Mouse (Mus musculus) forebrain, embryonic 11.5 days (tissue): ENCODE results near the gene Reg3b. TPM values are rescaled to one million over a fixed set of nuclear protein-coding genes. Genes with fewer than 3 reads are reported as not detected.
"Not testable (repeated sequence)": the region's sequence is repeated elsewhere in the genome, so short reads cannot be mapped to it uniquely, and the experiment has no call there.

Experiments used
- ATAC-seq: fragments of 200-750 bp; cut with Nextera tagmentation; replicated peaks from 2 replicates; pipeline ENCODE4 v1.8.0; 2017; ENCODE audit warnings: moderate TSS enrichment; ENCODE audit not compliant: low FRiP score
- DNase-seq: peaks from one replicate; pipeline ENCODE4 v3.0.0-alpha.2; 2017; ENCODE audit warnings: low spot score
- H3K27ac ChIP-seq: fragments of 300-500 bp; sonication (generic); 2 replicates; pipeline ENCODE4 v1.5.1; 2014; ENCODE audit warnings: low read depth, low read length
- H3K27me3 ChIP-seq: fragments of 300-500 bp; sonication (generic); 2 replicates; pipeline ENCODE4 v1.6.1; 2014; ENCODE audit warnings: mild to moderate bottlenecking, low read length, mixed read lengths; ENCODE audit not compliant: control insufficient read depth, insufficient read depth
- H3K36me3 ChIP-seq: fragments of 300-500 bp; sonication (generic); 2 replicates; pipeline ENCODE4 v1.6.1; 2014; ENCODE audit warnings: mild to moderate bottlenecking, low read length, moderate library complexity, mixed read lengths; ENCODE audit not compliant: control insufficient read depth, insufficient read depth
- H3K4me1 ChIP-seq: fragments of 300-500 bp; sonication (generic); replicated peaks from 2 replicates; pipeline ENCODE4 v1.6.1; 2014; ENCODE audit warnings: low read length, mixed read lengths; ENCODE audit not compliant: control insufficient read depth, insufficient read depth
- H3K4me2 ChIP-seq: fragments of 300-500 bp; sonication (generic); 2 replicates; pipeline ENCODE4 v1.6.1; 2014; ENCODE audit warnings: low read depth, mild to moderate bottlenecking, low read length, moderate library complexity, mixed read lengths; ENCODE audit not compliant: severe bottlenecking
- H3K4me3 ChIP-seq: fragments of 300-500 bp; sonication (generic); 2 replicates; pipeline ENCODE4 v1.5.1; 2014; ENCODE audit warnings: low read depth, low read length
- H3K9ac ChIP-seq: fragments of 300-500 bp; sonication (generic); 2 replicates; pipeline ENCODE4 v1.6.1; 2014; ENCODE audit warnings: low read length
- H3K9me3 ChIP-seq: fragments of 300-500 bp; sonication (generic); 2 replicates; pipeline ENCODE4 v1.6.1; 2016; ENCODE audit warnings: low read length, mixed read lengths; ENCODE audit not compliant: control insufficient read depth
- WGBS: fragments of 180-500 bp; shearing (Covaris S2); extraction: QIAGEN DNeasy Blood & Tissue Kit; methylation state at CpG from one replicate; pipeline ENCODE4 v1.1.7; 2014; 5-methylcytosine and 5-hydroxymethylcytosine counted together
- polyA plus RNA-seq: library from polyadenylated mRNA; unstranded; fragments of >200 nt; fragmentation: Nextera tagmentation; extraction: Ambion mirVana; gene quantifications from 2 replicates; pipeline ENCODE4 v1.2.1, GENCODE M21; 2014

Gene Reg3b
- polyA plus RNA-seq, 1 experiment from 2014 or later = not detected

DNA sequence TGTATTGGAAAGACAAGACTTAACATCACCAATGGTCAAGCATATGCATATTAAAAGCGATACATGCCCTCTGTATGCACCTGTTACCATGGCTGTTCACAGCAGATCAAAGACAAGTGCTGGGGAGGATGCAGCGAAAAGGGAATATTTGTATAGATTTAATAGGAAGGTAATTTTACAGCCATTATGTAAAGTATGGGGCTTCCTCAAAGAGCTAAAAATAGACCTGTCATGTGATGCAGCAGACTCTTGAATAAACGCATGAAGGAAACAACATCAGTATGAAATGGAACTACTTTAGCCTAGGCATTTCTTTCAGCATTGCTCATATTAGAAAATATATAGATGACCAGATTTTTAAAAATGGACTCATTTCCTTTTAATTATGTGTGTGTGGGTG lies 15.2 kb downstream of the Reg3b start:
- no peaks in the 10 kb centered on the region for H3K27me3 ChIP-seq
- H3K36me3 ChIP-seq = no peaks in the 10 kb centered on the region
- no peak overlapping the region for H3K9ac ChIP-seq
- WGBS = 84% methylated on average over 3 of the region's 3 CpGs
- DNase-seq = no peak
- H3K27ac ChIP-seq = no peak overlapping the region
- ATAC-seq = no peak
- no peak overlapping the region for H3K4me3 ChIP-seq
- no peaks in the 10 kb centered on the region for H3K4me1 ChIP-seq
- no peak overlapping the region for H3K4me2 ChIP-seq
- H3K9me3 ChIP-seq = no peaks in the 10 kb centered on the region

DNA sequence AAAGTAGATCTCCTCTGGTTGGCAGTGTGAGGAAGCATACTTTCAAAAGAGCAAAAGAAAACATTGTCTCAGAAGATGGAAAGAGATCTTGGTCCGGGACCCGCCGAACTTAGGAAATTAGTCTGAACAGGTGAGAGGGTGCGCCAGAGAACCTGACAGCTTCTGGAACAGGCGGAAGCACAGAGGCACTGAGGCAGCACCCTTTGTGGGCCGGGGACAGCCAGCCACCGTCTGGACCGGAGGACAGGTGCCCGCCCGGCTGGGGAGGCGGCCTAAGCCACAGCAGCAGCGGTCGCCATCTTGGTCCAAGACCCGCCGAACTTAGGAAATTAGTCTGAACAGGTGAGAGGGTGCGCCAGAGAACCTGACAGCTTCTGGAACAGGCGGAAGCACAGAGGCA lies 24.9 kb downstream of the Reg3b start, which contains the start of gene Reg2:
Gene Reg2, plus strand, starts transcription at position 301 of the 400 bp plus-strand sequence.
- not testable (repeated sequence) for H3K27me3 ChIP-seq, DNase-seq, H3K4me3 ChIP-seq, H3K9ac ChIP-seq, H3K4me1 ChIP-seq, H3K4me2 ChIP-seq, H3K36me3 ChIP-seq, H3K9me3 ChIP-seq, H3K27ac ChIP-seq, ATAC-seq
- WGBS = 100% methylated on average over 4 of the region's 17 CpGs

DNA sequence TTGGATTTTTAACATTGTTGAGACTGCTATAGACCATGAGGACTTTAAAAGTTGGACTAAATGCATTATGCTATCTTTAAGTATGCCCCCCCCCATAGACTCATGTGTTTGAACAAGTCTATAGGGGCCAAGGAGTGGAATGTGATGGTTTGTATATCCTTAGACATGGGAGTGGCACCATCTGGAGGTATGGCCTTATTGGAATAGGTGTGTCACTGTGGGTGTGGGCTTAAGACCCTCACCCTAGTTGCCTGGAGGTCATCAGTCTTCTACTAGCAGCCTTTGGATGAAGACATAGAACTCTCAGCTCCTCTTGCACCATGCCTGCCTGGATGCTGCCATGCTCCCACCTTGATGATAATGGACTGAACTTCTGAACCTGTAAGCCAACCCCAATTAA lies 52.0 kb downstream of the Reg3b start, which contains the start of gene Reg1:
Gene Reg1, plus strand, starts transcription at position 301 of the 400 bp plus-strand sequence.
- H3K27ac ChIP-seq, ATAC-seq, H3K4me3 ChIP-seq, H3K9me3 ChIP-seq, H3K4me1 ChIP-seq, H3K27me3 ChIP-seq, H3K4me2 ChIP-seq, H3K9ac ChIP-seq, H3K36me3 ChIP-seq, DNase-seq: not testable (repeated sequence)

Other genes starting within 250 kb of the Reg3b start
- gene Reg3d, start 8.2 kb downstream of the Reg3b start, polyA plus RNA-seq = not detected in 2 replicates
- not detected in 2 replicates for gene Reg3a, start 10.1 kb downstream of the Reg3b start, polyA plus RNA-seq
- gene Reg2, start 25.0 kb downstream of the Reg3b start, polyA plus RNA-seq = not detected in 2 replicates
- gene Reg1, start 52.1 kb downstream of the Reg3b start, polyA plus RNA-seq = not detected in 2 replicates
- not detected in 2 replicates for gene Reg3g, start 98.2 kb downstream of the Reg3b start, polyA plus RNA-seq